Comparison of ENCODE assay signal across 18 mouse cellular contexts in genomic region chr17:87169076-87169475, GRCm38 (mm10).
DNase-seq lines count a peak whose midpoint lies in the region; ATAC-seq and TF ChIP-seq lines count a peak whose summit lies in the region.
"Had no signal": no experiment of that assay in that cellular context is flagged by ENCODE, and none has a peak within 500 bp of the region (broad histone marks: within the 10 kb centered on the region; RNA-seq: fewer than 3 reads in every experiment).

No protein-coding gene starts in this region.

- DNase-seq in layer of hippocampus, adult 2 months (ENCODE audit: low spot score in 2 of 2) = peak; percentile 23 to 28
- DNase-seq in layer of hippocampus, postnatal 25 days (ENCODE audit: extremely low spot score in 1 of 2, low spot score in 1 of 2) = no peak
- DNase-seq in brain, embryonic 14.5 days (ENCODE audit: low read depth) = peak; percentile 56
- peak; percentile 49 to 68 for DNase-seq in frontal cortex, adult 2 months (ENCODE audit: extremely low spot score in 1 of 2, low spot score in 1 of 2)
- DNase-seq in left cerebral cortex, postnatal 14 days (ENCODE audit: low spot score in 2 of 2) = peak; percentile 46 to 69
- no peak for DNase-seq in ovary, postnatal 10 days (ENCODE audit: low spot score)
- DNase-seq: cerebellum, postnatal 10 days; kidney, adult 11 months; thymus, postnatal 25 days had no signal

- no peak overlapping the region for H3K4me3 ChIP-seq in layer of hippocampus, adult 2 months
- H3K4me3 ChIP-seq: embryonic facial prominence, embryonic 12.5 days; hindbrain, embryonic 10.5 days; limb, embryonic 13.5 days; liver, embryonic 15.5 days; midbrain, embryonic 13.5 days; neural tube, embryonic 12.5 days had no signal

- no peak overlapping the region for H3K27ac ChIP-seq in layer of hippocampus, adult 2 months
- H3K27ac ChIP-seq: embryonic facial prominence, embryonic 12.5 days; hindbrain, embryonic 10.5 days; hindbrain, postnatal 0 days; kidney, postnatal 0 days; limb, embryonic 13.5 days; liver, embryonic 15.5 days; midbrain, embryonic 13.5 days; neural tube, embryonic 12.5 days had no signal

- TF ChIP-seq CTCF in layer of hippocampus, adult 2 months (conservative IDR thresholded peaks at IDR 0.05) = no peak
- TF ChIP-seq CTCF in brain, embryonic 14.5 days (IDR thresholded peaks at IDR 0.05; ENCODE audit: borderline replicate concordance, extremely low read depth, insufficient read depth, insufficient read length) = no peak

- TF ChIP-seq POLR2A in brain, embryonic 14.5 days (IDR thresholded peaks at IDR 0.05; ENCODE audit: borderline replicate concordance, extremely low read depth, insufficient read depth, insufficient read length, poor library complexity, severe bottlenecking) = no peak

- ATAC-seq in erythroid progenitor cell, adult 5-6 weeks (replicated peaks; ENCODE audit: low FRiP score, poor library complexity, severe bottlenecking) = no peak
- ATAC-seq: hindbrain, postnatal 0 days; midbrain, embryonic 13.5 days had no signal

- intact Hi-C loops in left cerebral cortex, postnatal 14 days (cut with DNase I) = no loop called here

Comparison
In these comparisons a context has a peak if more than half of its experiments do, and no peak if none do; other contexts are left out.
1. DNase-seq: peak in layer of hippocampus, adult 2 months (2 of 2), brain, embryonic 14.5 days (single experiment), frontal cortex, adult 2 months (2 of 2) and left cerebral cortex, postnatal 14 days (2 of 2); none in layer of hippocampus, postnatal 25 days (0 of 2) and ovary, postnatal 10 days (single experiment).